In genomic region chr10:68134549-68134948, GRCm38 (mm10) we compare ENCODE assay signal across 11 mouse cellular contexts.
DNase-seq lines count a peak whose midpoint lies in the region; ATAC-seq and TF ChIP-seq lines count a peak whose summit lies in the region.
"Had no signal": no experiment of that assay in that cellular context is flagged by ENCODE, and none has a peak within 500 bp of the region (broad histone marks: within the 10 kb centered on the region; RNA-seq: fewer than 3 reads in every experiment).

No protein-coding gene starts in this region.

- no peak overlapping the region for H3K27ac ChIP-seq in hindbrain, embryonic 14.5 days
- H3K27ac ChIP-seq in hindbrain, embryonic 12.5 days: no peak overlapping the region
- H3K27ac ChIP-seq in liver, embryonic 13.5 days: no peak overlapping the region
- no peak overlapping the region for H3K27ac ChIP-seq in stomach, embryonic 16.5 days (ENCODE audit: low read length)

- no peak overlapping the region for H3K4me3 ChIP-seq in hindbrain, embryonic 14.5 days (replicated peaks; ENCODE audit: low read length)
- no peak overlapping the region for H3K4me3 ChIP-seq in hindbrain, embryonic 12.5 days
- H3K4me3 ChIP-seq in lung, adult 2 months (replicated peaks; ENCODE audit: extremely low read depth, low read depth, low read length): peak overlapping the region; percentile 89
- H3K4me3 ChIP-seq in liver, embryonic 13.5 days (replicated peaks): no peak overlapping the region
- no peak overlapping the region for H3K4me3 ChIP-seq in stomach, embryonic 16.5 days (replicated peaks; ENCODE audit: low read length)

- DNase-seq in hindbrain, embryonic 14.5 days (ENCODE audit: low spot score): no peak
- DNase-seq in lung, adult 2 months: no peak
- no peak for DNase-seq in lung, postnatal 10 days
- DNase-seq in liver, embryonic 13.5 days: no peak
- no peak for DNase-seq in left cerebral cortex, adult 18-20 months (ENCODE audit: low spot score in 2 of 2)
- DNase-seq: cerebellum, adult 2 months; spleen, adult 18-20 months; thymus, postnatal 36 days had no signal

- no peaks in the 10 kb centered on the region for H3K27me3 ChIP-seq in hindbrain, embryonic 14.5 days (ENCODE audit: control insufficient read depth, insufficient read depth, low read length)
- no peaks in the 10 kb centered on the region for H3K27me3 ChIP-seq in hindbrain, embryonic 12.5 days
- peaks cover 6% of the 10 kb centered on the region; the same call in 1 of the 2 replicates for H3K27me3 ChIP-seq in liver, embryonic 13.5 days
- no peaks in the 10 kb centered on the region for H3K27me3 ChIP-seq in stomach, embryonic 16.5 days (ENCODE audit: control insufficient read depth, insufficient read depth, low read length)

- 81% methylated on average over 4 of the region's 4 CpGs for WGBS in hindbrain, embryonic 14.5 days
- 82% methylated on average over 4 of the region's 4 CpGs for WGBS in hindbrain, embryonic 12.5 days
- 8% methylated on average over 4 of the region's 4 CpGs for WGBS in lung, adult 2 months
- 62% methylated on average over 4 of the region's 4 CpGs for WGBS in liver, embryonic 13.5 days (ENCODE audit: insufficient replicate concordance)
- WGBS in stomach, embryonic 16.5 days: 77% methylated on average over 4 of the region's 4 CpGs

- peaks cover 32% of the 10 kb centered on the region for H3K4me1 ChIP-seq in hindbrain, embryonic 14.5 days (replicated peaks; ENCODE audit: control insufficient read depth, insufficient read depth, low read length)
- peaks cover 36% of the 10 kb centered on the region for H3K4me1 ChIP-seq in hindbrain, embryonic 12.5 days
- H3K4me1 ChIP-seq in lung, adult 2 months (ENCODE audit: control insufficient read depth, insufficient read depth, low read length): peaks cover 37% of the 10 kb centered on the region
- peaks cover 30% of the 10 kb centered on the region for H3K4me1 ChIP-seq in liver, embryonic 13.5 days (replicated peaks)
- peaks cover 36% of the 10 kb centered on the region for H3K4me1 ChIP-seq in stomach, embryonic 16.5 days (ENCODE audit: control insufficient read depth, insufficient read depth, low read length)

- ATAC-seq in hindbrain, embryonic 14.5 days (ENCODE audit: low FRiP score): no peak
- no peak for ATAC-seq in hindbrain, embryonic 12.5 days (ENCODE audit: low FRiP score)
- no peak for ATAC-seq in liver, embryonic 13.5 days (ENCODE audit: low read depth)
- no peak for ATAC-seq in stomach, embryonic 16.5 days (ENCODE audit: insufficient read depth, low FRiP score)
- ATAC-seq: forebrain, embryonic 14.5 days had no signal

- 0 out of 2 replicates have a peak overlapping the region, but pooled peaks have one; percentile 3 for H3K4me2 ChIP-seq in hindbrain, embryonic 14.5 days (replicated peaks)
- no peak overlapping the region for H3K4me2 ChIP-seq in hindbrain, embryonic 12.5 days (replicated peaks)
- H3K4me2 ChIP-seq in liver, embryonic 13.5 days: peak overlapping the region; percentile 54; the same call in 1 of the 2 replicates
- H3K4me2 ChIP-seq in stomach, embryonic 16.5 days (ENCODE audit: low read depth, low read length): peak overlapping the region; percentile 72; the same call in 1 of the 2 replicates

- H3K9me3 ChIP-seq in hindbrain, embryonic 14.5 days (ENCODE audit: control insufficient read depth, low read length): no peaks in the 10 kb centered on the region
- H3K9me3 ChIP-seq in hindbrain, embryonic 12.5 days (replicated peaks): no peaks in the 10 kb centered on the region
- H3K9me3 ChIP-seq in liver, embryonic 13.5 days (replicated peaks): no peaks in the 10 kb centered on the region
- no peaks in the 10 kb centered on the region for H3K9me3 ChIP-seq in stomach, embryonic 16.5 days (replicated peaks; ENCODE audit: control insufficient read depth, low read length)

- TF ChIP-seq POLR2A in lung, adult 2 months (IDR thresholded peaks at IDR 0.05; ENCODE audit: borderline replicate concordance, extremely low read depth, low read depth, low read length): no peak

- H3K36me3 ChIP-seq in hindbrain, embryonic 14.5 days (replicated peaks; ENCODE audit: control insufficient read depth, insufficient read depth): no peaks in the 10 kb centered on the region
- 0 out of 2 replicates have a peak, but pooled peaks cover 7% of the 10 kb centered on the region for H3K36me3 ChIP-seq in hindbrain, embryonic 12.5 days
- H3K36me3 ChIP-seq in liver, embryonic 13.5 days: peaks cover 6% of the 10 kb centered on the region; the same call in 1 of the 2 replicates
- H3K36me3 ChIP-seq in stomach, embryonic 16.5 days (ENCODE audit: control insufficient read depth, insufficient read depth, low read length): 0 out of 2 replicates have a peak, but pooled peaks cover 10% of the 10 kb centered on the region

- H3K9ac ChIP-seq in hindbrain, embryonic 14.5 days: no peak overlapping the region
- H3K9ac ChIP-seq in hindbrain, embryonic 12.5 days: no peak overlapping the region
- no peak overlapping the region for H3K9ac ChIP-seq in liver, embryonic 13.5 days
- no peak overlapping the region for H3K9ac ChIP-seq in stomach, embryonic 16.5 days (ENCODE audit: low read length)

- no peak for TF ChIP-seq CTCF in lung, adult 2 months (IDR thresholded peaks at IDR 0.05; ENCODE audit: insufficient read depth, low read length)
